Mouse (Mus musculus) lung, embryonic 14.5 days (tissue): ENCODE data around the gene Miga2. TPM values are rescaled to one million over a fixed set of nuclear protein-coding genes. Genes with fewer than 3 reads are reported as not detected.
A peak's percentile ranks its signal among the peaks of the same experiment; 100 is the strongest.

ENCODE experiments used
- ATAC-seq: fragments of 200-750 bp; cut with Nextera tagmentation; 2 replicates; pipeline ENCODE4 v1.8.0; 2017; ENCODE audit warnings: mild to moderate bottlenecking, moderate TSS enrichment, moderate library complexity; ENCODE audit not compliant: insufficient read depth
- DNase-seq: peaks from one replicate; pipeline ENCODE4 v3.0.0-alpha.2; 2015
- H3K27ac ChIP-seq: fragments of 300-500 bp; sonication (generic); 2 replicates; pipeline ENCODE4 v1.5.1; 2014; ENCODE audit warnings: low read depth, mild to moderate bottlenecking, moderate library complexity
- H3K27me3 ChIP-seq: fragments of 300-500 bp; sonication (generic); 2 replicates; pipeline ENCODE4 v1.6.1; 2014; ENCODE audit warnings: low read length, control low read depth; ENCODE audit not compliant: insufficient read depth
- H3K36me3 ChIP-seq: fragments of 300-500 bp; sonication (generic); 2 replicates; pipeline ENCODE4 v1.6.1; 2014; ENCODE audit warnings: control low read depth; ENCODE audit not compliant: insufficient read depth
- H3K4me1 ChIP-seq: fragments of 300-500 bp; sonication (generic); 2 replicates; pipeline ENCODE4 v1.6.1; 2014; ENCODE audit warnings: antibody characterized with exemption, control low read depth; ENCODE audit not compliant: insufficient read depth
- H3K4me2 ChIP-seq: fragments of 300-500 bp; sonication (generic); 2 replicates; pipeline ENCODE4 v1.6.1; 2014; ENCODE audit warnings: mild to moderate bottlenecking
- H3K4me3 ChIP-seq: fragments of 300-500 bp; sonication (generic); 2 replicates; pipeline ENCODE4 v1.5.1; 2014; ENCODE audit warnings: low read depth, low read length
- H3K9ac ChIP-seq: fragments of 300-500 bp; sonication (generic); 2 replicates; pipeline ENCODE4 v1.6.1; 2014
- H3K9me3 ChIP-seq: fragments of 300-500 bp; sonication (generic); 2 replicates; pipeline ENCODE4 v1.6.1; 2016; ENCODE audit warnings: low read depth, low read length, control low read depth
- CTCF ChIP-seq: IDR thresholded peaks from 2 replicates; pipeline ENCODE4 v1.5.1; 2016; ENCODE audit warnings: antibody characterized with exemption, low read depth
- WGBS: fragments of 180-500 bp; shearing (Covaris S2); extraction: QIAGEN DNeasy Blood & Tissue Kit; methylation state at CpG from one replicate; pipeline ENCODE4 v1.1.7; 2014; 5-methylcytosine and 5-hydroxymethylcytosine counted together
- polyA plus RNA-seq: library from polyadenylated mRNA; unstranded; fragments of >200 nt; fragmentation: Nextera tagmentation; extraction: Ambion mirVana; gene quantifications from 2 replicates; pipeline ENCODE4 v1.2.1, GENCODE M21; 2014

The Miga2 gene
- polyA plus RNA-seq, 1 experiment from 2014 or later, result 24.5 TPM

- Histone ChIP-seq H3K4me1 (no peaks in the 10 kb centered on the region), H3K27ac (no peak overlapping the region), H3K4me2 (no peak overlapping the region), H3K9me3 (no peaks in the 10 kb centered on the region), H3K36me3 (peaks cover 87% of the 10 kb centered on the region), H3K9ac (no peak overlapping the region), H3K4me3 (no peak overlapping the region), H3K27me3 (no peaks in the 10 kb centered on the region)
- no peak for ATAC-seq
- no peak for TF ChIP-seq CTCF
- WGBS, result 96% methylated on average over 5 of the region's 5 CpGs
- DNase-seq, result no peak
Observed at GRCm38 (mm10) chr2:30372726-30373125, 8.7 kb downstream of the Miga2 start.

- Histone ChIP-seq H3K9me3 (no peaks in the 10 kb centered on the region), H3K27me3 (no peaks in the 10 kb centered on the region), H3K27ac (no peak overlapping the region), H3K36me3 (peaks cover 84% of the 10 kb centered on the region), H3K4me2 (no peak overlapping the region), H3K4me1 (no peaks in the 10 kb centered on the region), H3K4me3 (no peak overlapping the region), H3K9ac (no peak overlapping the region)
- WGBS, result 87% methylated on average over 10 of the region's 10 CpGs
- no peak for ATAC-seq
- DNase-seq, result no peak
- no peak for TF ChIP-seq CTCF
Observed at GRCm38 (mm10) chr2:30375893-30376292, 11.9 kb downstream of the Miga2 start.

GRCm38 (mm10) chr2:30377721-30378120 lies 13.7 kb downstream of the Miga2 start:
- Histone ChIP-seq H3K36me3 (peaks cover 83% of the 10 kb centered on the region), H3K9ac (no peak overlapping the region), H3K9me3 (no peaks in the 10 kb centered on the region), H3K4me2 (no peak overlapping the region), H3K4me3 (no peak overlapping the region), H3K4me1 (no peaks in the 10 kb centered on the region), H3K27ac (no peak overlapping the region), H3K27me3 (no peaks in the 10 kb centered on the region)
- 86% methylated on average over 5 of the region's 5 CpGs for WGBS
- ATAC-seq (no peak), DNase-seq (no peak)
- TF ChIP-seq CTCF, result no peak

- Histone ChIP-seq H3K4me3 (no peak overlapping the region), H3K9ac (no peak overlapping the region), H3K27me3 (no peaks in the 10 kb centered on the region), H3K4me2 (no peak overlapping the region), H3K36me3 (peaks cover 84% of the 10 kb centered on the region), H3K27ac (no peak overlapping the region), H3K4me1 (no peaks in the 10 kb centered on the region), H3K9me3 (no peaks in the 10 kb centered on the region)
- no peak for TF ChIP-seq CTCF
- 59% methylated on average over 7 of the region's 7 CpGs for WGBS
- ATAC-seq, result no peak
- peak; percentile 57 for DNase-seq
Observed at GRCm38 (mm10) chr2:30379307-30379706, 15.3 kb downstream of the Miga2 start.

DNA sequence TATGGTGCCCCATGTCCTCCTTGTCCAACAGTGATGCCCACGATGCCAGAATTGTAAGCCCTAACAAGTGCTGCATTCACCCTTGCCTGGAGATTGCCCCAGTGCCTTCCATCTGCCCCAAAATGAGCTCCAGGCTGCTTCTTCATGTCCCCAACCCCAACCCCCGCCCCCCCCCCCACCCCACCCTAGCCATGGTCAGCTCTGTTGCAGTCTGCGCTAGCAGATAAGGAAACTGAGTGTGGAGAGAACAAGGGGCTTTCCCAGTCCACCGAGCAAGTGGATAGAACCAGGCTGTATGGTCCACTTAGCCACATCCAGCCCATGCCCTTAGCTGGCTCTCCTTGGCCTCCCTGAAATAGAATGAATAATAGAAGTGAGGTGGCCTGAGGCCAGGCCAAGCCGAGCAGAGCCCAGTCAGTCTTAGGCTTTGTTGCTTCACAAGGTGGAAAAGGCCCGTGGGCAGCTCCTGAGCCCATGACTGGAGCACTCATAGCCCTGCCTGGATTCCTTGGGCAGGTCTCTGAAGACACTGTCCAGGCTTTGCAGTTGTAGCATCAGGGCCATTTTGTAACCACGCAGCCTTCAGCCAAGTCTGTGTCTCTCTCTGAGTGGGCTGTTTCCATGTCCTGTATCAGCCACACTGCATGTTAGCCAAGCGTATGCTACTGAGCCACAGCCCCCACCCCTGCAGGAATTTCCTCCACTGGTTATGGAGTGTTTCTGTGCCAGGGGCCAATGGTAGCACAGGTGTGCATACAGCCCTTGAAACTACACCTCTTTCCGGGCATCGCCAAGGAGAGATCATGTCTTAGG lies 16.7 kb downstream of the Miga2 start:
- Histone ChIP-seq H3K27me3 (no peaks in the 10 kb centered on the region), H3K36me3 (peaks cover 81% of the 10 kb centered on the region), H3K4me2 (no peak overlapping the region), H3K9me3 (no peaks in the 10 kb centered on the region), H3K4me3 (no peak overlapping the region), H3K9ac (no peak overlapping the region), H3K27ac (no peak overlapping the region), H3K4me1 (no peaks in the 10 kb centered on the region)
- no peak for DNase-seq
- no peak for ATAC-seq
- 86% methylated on average over 10 of the region's 10 CpGs for WGBS
- TF ChIP-seq CTCF, result no peak

DNA sequence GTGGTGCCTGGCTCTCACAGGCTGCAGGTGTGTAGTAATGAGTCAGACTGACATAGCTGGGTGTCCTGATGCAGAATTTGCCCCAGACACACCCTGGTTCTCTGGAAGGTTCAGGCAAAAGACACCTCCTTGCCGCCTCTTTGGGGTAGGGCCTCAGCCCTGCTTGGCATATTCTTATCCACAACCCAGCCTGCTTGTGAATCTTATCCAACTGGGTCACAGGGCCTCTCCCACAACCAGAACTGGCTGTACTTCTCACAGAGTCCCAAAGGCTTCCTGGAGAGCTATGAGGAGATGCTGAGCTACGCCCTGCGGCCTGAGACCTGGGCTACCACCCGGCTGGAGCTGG lies 17.3 kb downstream of the Miga2 start:
- Histone ChIP-seq H3K9ac (no peak overlapping the region), H3K4me3 (no peak overlapping the region), H3K4me2 (no peak overlapping the region), H3K4me1 (no peaks in the 10 kb centered on the region), H3K36me3 (peaks cover 77% of the 10 kb centered on the region), H3K27ac (no peak overlapping the region), H3K9me3 (no peaks in the 10 kb centered on the region), H3K27me3 (no peaks in the 10 kb centered on the region)
- ATAC-seq (no peak), DNase-seq (no peak)
- no peak for TF ChIP-seq CTCF
- WGBS, result 91% methylated on average over 4 of the region's 4 CpGs

DNA sequence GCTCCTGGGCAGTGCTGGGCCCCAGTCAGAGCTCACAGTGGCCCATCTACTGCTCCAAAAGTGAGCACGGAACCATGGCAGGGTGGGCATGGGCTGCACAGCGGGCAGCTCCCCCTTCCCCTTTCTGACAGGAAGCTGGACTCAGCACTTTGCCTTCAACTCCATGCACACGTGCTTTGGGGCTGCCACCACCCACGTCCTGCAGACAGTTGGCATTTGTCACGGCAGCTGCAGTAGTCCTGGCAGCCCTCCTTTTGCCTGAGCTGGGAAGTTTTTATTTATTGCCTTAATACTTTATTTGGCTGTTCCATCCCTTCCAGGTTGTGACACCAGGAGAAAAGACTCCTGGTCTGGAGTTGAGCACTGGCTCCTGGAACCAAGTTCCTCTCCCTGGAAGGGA lies 20.8 kb downstream of the Miga2 start:
- DNase-seq (no peak), ATAC-seq (no peak)
- Histone ChIP-seq H3K9me3 (no peaks in the 10 kb centered on the region), H3K4me3 (no peak overlapping the region), H3K36me3 (peaks cover 47% of the 10 kb centered on the region), H3K9ac (no peak overlapping the region), H3K27me3 (no peaks in the 10 kb centered on the region), H3K27ac (no peak overlapping the region), H3K4me2 (no peak overlapping the region), H3K4me1 (no peaks in the 10 kb centered on the region)
- TF ChIP-seq CTCF, result no peak
- WGBS, result 70% methylated on average over 5 of the region's 5 CpGs
